Mouse (Mus musculus) liver, adult 2 months (tissue): ENCODE measurements around the gene Tgm1.

Source experiments
- CTCF ChIP-seq: fragments of 200-500 bp; IDR thresholded peaks from 2 replicates; pipeline ENCODE4 v1.5.1; 2011; ENCODE audit warnings: low read depth, low read length, control low read depth
- POLR2A ChIP-seq: fragments of 200-500 bp; IDR thresholded peaks from 2 replicates; pipeline ENCODE4 v1.6.1; 2011; ENCODE audit warnings: low read length, control low read depth; ENCODE audit not compliant: insufficient read depth; ENCODE audit errors: extremely low read depth

DNA sequence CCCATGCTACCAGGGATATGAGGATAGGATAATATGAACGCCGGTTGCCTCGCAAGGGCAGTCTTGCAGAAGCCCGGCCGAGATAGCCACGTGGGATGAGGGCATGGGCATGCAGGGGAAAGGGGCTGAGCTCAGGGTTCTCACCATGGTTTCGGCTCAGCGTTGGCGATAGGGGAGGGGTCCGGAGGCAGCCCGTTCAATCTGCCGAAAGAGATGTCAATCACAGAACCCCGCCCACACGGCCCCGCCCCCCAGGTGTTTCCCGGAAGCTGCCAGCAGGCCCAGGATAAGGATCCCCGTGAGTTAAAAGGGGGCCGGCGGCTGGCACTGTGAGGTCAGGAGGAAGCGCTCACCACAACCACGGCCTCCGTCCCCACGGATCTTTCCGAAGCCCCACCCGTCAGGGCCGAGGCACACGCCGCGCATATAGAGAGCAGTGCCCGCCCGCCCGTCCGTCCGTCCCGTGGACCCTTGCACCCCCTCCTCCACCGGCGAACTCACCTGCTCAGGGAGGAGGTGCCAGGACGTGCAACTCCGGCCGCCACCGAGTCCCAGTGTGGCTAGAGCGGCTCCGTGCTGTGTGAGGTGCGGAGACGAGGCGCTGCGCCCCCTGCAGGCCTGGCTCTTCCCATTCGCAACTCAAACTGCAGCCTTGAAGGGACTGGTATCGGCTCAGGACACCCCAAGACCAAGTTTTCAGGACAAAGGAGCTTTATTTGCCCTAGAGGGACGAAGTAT lies 8.1 kb upstream of the Tgm1 start, which contains the start of gene Rabggta:
- TF ChIP-seq POLR2A (0 out of 2 replicates have a peak, but pooled peaks have one; percentile 45), CTCF (peak; percentile 95)
